Mouse (Mus musculus): ENCODE results near the gene Impad1. TPM values are rescaled to one million over a fixed set of nuclear protein-coding genes. Genes with fewer than 3 reads are reported as not detected.

The Impad1 gene
- 41.0 and 42.2 TPM in 2 replicates for polyA plus RNA-seq (2015; fragmentation: Nextera tagmentation; extraction: Ambion mirVana)

DNA sequence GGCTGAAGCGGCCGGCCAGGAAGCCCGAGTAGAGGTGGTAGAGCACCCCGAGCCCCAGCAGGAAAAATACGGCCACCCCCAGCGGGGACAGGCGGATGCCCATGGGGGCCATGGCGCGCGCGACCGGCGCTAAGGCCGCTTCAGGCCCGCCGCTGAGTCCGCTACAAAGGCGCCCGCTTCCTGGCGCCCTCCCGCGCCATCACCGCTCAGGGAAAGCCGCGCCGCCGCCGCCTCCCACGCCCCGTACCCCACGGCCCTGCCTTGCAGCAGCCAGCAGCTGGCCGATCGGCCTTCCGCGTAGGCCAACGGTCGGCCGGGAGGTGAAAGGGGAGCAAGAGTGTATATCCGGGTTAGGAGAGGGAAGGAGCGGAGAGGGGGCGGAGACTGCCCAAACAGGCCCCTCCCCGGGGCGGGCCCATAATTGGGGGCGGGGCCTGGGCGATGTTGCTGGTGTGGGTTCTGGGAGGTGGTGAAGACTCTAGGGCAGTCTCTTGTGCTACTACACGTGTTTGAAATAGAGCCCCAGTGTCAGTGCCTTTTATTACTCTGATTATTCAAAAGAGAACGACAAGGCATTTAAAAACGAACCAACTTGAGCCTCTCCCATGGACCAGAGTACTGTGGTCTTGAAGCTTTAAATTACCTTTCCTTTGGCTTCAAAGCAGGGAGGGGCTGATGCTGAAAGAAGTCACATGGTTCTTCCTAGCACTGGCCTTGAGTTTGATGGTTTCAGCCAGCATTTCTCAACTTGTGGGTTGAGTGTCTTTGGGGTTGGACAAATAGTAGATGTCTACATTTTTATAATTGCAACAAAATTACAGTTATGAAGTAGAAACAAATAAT, at the start of gene Impad1:
Gene Impad1 (minus strand): TSS at position 364 of the 843 bp plus-strand sequence.
- Histone ChIP-seq H3K27me3 (no peaks in the 10 kb centered on the region), H3K9ac (peak within 1 kb of the TSS; percentile 94), H3K4me3 (peak within 1 kb of the TSS; percentile 84), H3K4me1 (replicated peaks) (peaks cover 24% of the 10 kb centered on the region), H3K4me2 (peak within 1 kb of the TSS; percentile 61), H3K27ac (replicated peaks) (peak within 1 kb of the TSS; percentile 87), H3K36me3 (no peaks in the 10 kb centered on the region), H3K9me3 (no peaks in the 10 kb centered on the region)
- WGBS = 1% methylated on average over 48 of the region's 48 CpGs
- ATAC-seq (ENCODE audit: low FRiP score, low read depth) = peak; percentile 98

DNA sequence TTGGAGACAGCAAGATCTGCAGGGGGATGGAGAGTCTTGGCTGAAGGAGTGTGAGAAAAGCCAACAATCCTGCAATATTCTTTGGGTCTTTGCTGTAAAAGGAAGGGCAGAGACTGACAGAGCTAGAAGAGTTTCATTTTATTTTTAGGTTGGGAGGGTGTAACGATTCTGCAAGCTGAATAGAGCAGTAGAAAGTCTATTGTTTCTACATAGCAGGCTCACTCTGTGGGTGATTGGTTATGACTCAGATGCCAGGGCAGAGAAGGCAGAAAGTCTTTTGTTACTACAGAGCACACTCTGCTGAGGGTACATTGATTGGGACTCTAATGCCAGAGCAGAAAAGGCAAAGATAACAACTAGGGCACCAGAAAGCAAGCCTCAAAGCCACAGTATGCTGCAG, 47.0 kb upstream of the Impad1 start:
- Histone ChIP-seq H3K4me2 (no peak overlapping the region), H3K36me3 (no peaks in the 10 kb centered on the region), H3K4me1 (replicated peaks) (no peaks in the 10 kb centered on the region), H3K9ac (no peak overlapping the region), H3K9me3 (no peaks in the 10 kb centered on the region), H3K27ac (replicated peaks) (no peak overlapping the region), H3K27me3 (no peaks in the 10 kb centered on the region), H3K4me3 (no peak overlapping the region)
- ATAC-seq (ENCODE audit: low FRiP score, low read depth) = no peak
- 25% methylated on average over 1 of the region's 1 CpGs for WGBS

DNA sequence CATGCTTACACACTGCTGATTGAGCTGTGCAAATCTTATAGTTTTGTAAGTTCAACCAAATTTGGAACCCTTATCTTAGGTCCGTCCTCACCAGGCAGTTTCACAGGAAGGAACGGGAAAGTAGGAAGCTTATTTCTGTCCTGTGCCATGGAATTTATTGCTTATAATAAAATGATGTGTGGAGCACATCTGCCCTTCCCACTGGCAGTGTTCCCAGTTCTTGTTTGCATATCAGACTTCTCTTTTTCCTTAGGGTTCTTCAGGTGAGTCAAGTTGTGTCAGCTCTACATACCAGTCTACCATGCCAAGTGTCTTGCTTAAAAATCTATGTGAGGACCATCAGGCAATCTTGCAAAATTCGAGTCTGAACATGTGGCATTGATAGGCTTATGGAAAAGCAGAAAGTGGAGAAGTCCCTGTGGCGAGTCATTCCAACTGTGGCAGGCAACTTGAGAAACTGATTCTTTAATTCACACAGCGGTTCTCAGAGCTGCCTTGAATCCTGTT, 40.7 kb upstream of the Impad1 start:
- whole genome bisulfite sequencing = 84% methylated on average over 5 of the region's 5 CpGs
- H3K4me3 ChIP-seq = no peak overlapping the region
- no peak overlapping the region for H3K9ac ChIP-seq

DNA sequence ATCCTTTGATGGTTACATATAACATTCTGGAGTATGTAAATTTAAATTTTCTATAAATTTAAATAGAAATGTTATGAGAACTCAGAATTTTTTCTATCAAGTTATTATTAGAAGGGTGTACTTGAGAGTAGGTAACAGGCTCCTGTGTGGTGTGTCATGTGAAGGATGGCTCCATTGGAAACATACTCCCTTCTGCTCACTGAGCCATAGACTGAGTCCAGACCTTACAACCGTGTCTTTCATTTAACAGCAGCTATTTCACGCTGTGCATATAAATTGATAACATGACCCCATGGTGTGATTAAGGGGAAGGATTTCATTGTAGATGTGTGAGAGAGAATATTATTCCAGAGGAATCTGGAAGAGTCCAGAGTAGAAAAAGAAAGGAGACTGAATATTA, 35.0 kb upstream of the Impad1 start:
- 37% methylated on average over 2 of the region's 2 CpGs for WGBS
- Histone ChIP-seq H3K4me2 (no peak overlapping the region), H3K27me3 (no peaks in the 10 kb centered on the region), H3K9ac (no peak overlapping the region), H3K4me3 (no peak overlapping the region), H3K4me1 (replicated peaks) (no peaks in the 10 kb centered on the region), H3K36me3 (no peaks in the 10 kb centered on the region), H3K27ac (replicated peaks) (no peak overlapping the region), H3K9me3 (no peaks in the 10 kb centered on the region)
- ATAC-seq (ENCODE audit: low FRiP score, low read depth) = no peak

More for the DNA sequence above, 40.7 kb upstream of the Impad1 start:
- H3K27me3 ChIP-seq = no peaks in the 10 kb centered on the region
- H3K9me3 ChIP-seq = no peaks in the 10 kb centered on the region
- no peak overlapping the region for H3K4me2 ChIP-seq
- no peak overlapping the region for H3K27ac ChIP-seq (replicated peaks)
- no peaks in the 10 kb centered on the region for H3K4me1 ChIP-seq (replicated peaks)
- no peaks in the 10 kb centered on the region for H3K36me3 ChIP-seq
- no peak for ATAC-seq (ENCODE audit: low FRiP score, low read depth)

DNA sequence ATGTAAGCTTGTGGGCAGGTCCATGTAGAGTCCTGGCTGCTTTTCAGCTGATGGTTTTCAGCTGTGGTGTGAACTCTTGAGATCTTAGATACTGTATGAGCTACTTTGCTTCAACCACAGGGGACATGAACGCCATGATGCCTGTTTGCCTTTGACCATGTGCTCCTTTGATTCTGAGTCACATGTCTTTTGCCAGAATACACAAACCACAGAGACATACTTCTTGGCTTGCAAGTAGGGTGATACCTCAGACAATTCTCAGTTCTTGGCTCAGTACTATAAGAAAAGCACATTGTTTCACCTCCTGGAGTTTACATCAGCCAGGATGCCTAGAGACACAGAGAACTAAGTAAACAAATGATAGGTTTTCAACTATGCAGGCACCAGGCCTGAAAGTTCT, 29.0 kb upstream of the Impad1 start:
- Histone ChIP-seq H3K27ac (replicated peaks) (no peak overlapping the region), H3K4me3 (no peak overlapping the region), H3K4me1 (replicated peaks) (no peaks in the 10 kb centered on the region), H3K9ac (no peak overlapping the region), H3K9me3 (no peaks in the 10 kb centered on the region), H3K27me3 (no peaks in the 10 kb centered on the region), H3K4me2 (no peak overlapping the region), H3K36me3 (no peaks in the 10 kb centered on the region)
- WGBS = 78% methylated on average over 1 of the region's 1 CpGs
- no peak for ATAC-seq (ENCODE audit: low FRiP score, low read depth)

DNA sequence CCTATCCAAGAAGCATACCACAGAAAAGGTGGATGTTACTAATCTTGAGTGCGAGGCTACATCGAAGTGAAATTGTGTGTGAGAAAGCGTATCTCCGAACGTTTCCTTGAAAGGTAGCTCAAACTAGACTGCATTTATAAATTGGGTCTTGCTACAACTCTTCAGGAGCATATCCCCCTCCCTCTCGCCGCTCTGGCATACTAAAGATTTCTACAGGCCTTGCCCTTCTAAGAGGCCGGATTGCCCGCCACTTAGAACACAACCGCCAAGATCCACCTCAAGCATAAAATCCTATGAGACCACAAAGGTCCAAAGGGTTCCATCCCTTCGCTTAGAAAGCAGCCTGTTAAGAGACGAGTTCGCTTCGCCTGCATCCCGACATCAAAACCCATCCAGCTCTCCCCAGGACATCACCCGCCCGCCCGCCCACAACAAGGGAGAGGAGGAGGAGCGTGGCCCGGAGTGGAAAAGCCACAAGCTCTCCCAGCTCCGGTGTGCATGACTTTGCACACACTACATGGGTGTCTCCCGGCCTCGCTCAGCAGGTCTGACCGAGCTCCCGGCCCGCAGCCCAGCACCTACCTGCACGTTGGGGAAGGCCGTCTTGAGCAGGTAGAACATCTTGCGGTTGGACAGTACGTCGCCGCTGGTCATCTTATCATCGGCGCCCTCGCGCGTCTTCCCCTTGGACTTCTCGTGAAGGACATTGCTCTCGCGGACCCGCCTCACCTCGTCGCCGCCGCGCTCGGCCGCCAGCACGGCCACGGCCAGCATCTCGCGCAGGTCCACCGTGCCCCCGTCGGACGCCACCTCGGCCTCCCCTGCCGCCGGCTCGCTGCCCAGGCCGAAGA, 789 bp downstream of the Impad1 start:
- Histone ChIP-seq H3K4me3 (peak overlapping the region; percentile 84), H3K4me2 (peak overlapping the region; percentile 61), H3K9ac (peak overlapping the region; percentile 94), H3K27me3 (no peaks in the 10 kb centered on the region), H3K27ac (replicated peaks) (peak overlapping the region; percentile 87), H3K36me3 (peaks cover 3% of the 10 kb centered on the region; the same call in 1 of the 2 replicates), H3K4me1 (replicated peaks) (peaks cover 24% of the 10 kb centered on the region), H3K9me3 (no peaks in the 10 kb centered on the region)
- peak; percentile 76 for ATAC-seq (ENCODE audit: low FRiP score, low read depth)
- 1% methylated on average over 61 of the region's 61 CpGs for WGBS

DNA sequence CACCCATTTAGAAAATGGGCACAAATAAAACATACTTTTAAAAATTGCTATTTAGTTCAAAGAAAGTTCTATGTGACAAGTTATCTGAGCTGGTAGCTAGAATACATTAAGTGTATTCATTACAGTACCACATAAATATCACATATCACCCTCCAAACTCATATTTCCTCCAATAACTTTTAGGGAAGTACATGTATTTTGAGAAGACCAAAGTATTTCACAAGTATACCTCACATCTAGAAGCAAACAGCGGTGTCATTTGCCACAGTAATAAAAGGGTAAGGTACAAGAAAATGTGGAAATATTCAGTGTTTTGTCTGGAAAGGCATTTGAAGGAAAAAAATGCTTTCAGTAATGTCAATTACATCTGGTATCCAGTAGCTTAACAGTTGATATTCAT, 2.0 kb downstream of the Impad1 start:
- Histone ChIP-seq H3K9ac (peak overlapping the region; percentile 94), H3K27ac (replicated peaks) (no peak overlapping the region), H3K4me2 (peak overlapping the region; percentile 61), H3K4me1 (replicated peaks) (peaks cover 24% of the 10 kb centered on the region), H3K27me3 (no peaks in the 10 kb centered on the region), H3K4me3 (peak overlapping the region; percentile 84), H3K36me3 (peaks cover 7% of the 10 kb centered on the region; the same call in 1 of the 2 replicates), H3K9me3 (no peaks in the 10 kb centered on the region)
- ATAC-seq (ENCODE audit: low FRiP score, low read depth) = no peak
- 96% methylated on average over 1 of the region's 1 CpGs for WGBS

DNA sequence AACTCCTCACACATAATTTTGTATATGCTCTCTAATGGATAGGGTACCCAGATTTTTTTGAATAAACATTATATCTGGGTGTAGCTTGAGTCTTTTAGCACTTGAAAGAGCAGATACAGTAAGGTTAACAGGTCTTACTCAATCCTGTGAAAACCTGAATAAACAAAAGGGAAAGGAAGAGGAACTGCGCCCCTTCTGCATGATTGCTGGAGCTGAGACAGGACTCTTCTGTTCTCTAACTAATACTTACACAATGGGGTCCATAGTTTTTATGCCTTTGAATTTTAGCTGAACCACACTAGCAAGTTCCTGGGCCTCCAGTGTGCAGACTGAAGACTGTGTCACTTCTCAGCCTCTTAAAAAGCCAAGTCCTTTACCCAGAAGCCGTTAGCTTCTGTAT, 8.0 kb downstream of the Impad1 start:
- Histone ChIP-seq H3K4me3 (no peak overlapping the region), H3K36me3 (peaks cover 11% of the 10 kb centered on the region; the same call in 1 of the 2 replicates), H3K9ac (no peak overlapping the region), H3K9me3 (0 out of 2 replicates have a peak, but pooled peaks cover 4% of the 10 kb centered on the region), H3K4me1 (replicated peaks) (peaks cover 6% of the 10 kb centered on the region; the same call in 1 of the 2 replicates), H3K27ac (replicated peaks) (no peak overlapping the region), H3K27me3 (no peaks in the 10 kb centered on the region), H3K4me2 (no peak overlapping the region)
- 87% methylated on average over 2 of the region's 2 CpGs for WGBS
- no peak for ATAC-seq (ENCODE audit: low FRiP score, low read depth)

DNA sequence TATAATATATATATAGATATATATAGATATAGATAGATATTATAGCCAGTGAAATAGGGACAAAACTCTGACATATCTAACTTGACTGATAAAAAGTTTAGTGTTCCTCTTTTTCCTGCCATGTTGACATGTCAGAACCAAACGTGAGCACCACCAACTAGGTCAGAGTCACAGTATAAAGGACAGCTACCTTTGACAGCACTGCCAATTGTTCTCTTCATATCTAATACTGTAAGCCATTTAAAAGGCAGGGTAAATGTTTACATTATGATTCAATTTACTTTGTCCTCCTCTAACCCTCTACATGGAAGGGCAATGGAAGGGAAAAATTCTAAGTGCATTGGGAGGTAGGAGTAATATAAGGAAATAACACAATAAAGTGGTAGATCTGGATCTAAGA, 8.8 kb downstream of the Impad1 start:
- WGBS = 85% methylated on average over 1 of the region's 1 CpGs
- H3K4me1 ChIP-seq (replicated peaks) = no peaks in the 10 kb centered on the region
- no peaks in the 10 kb centered on the region for H3K27me3 ChIP-seq
- H3K27ac ChIP-seq (replicated peaks) = no peak overlapping the region
- H3K4me2 ChIP-seq = no peak overlapping the region
- no peak overlapping the region for H3K9ac ChIP-seq
- ATAC-seq (ENCODE audit: low FRiP score, low read depth) = no peak
- H3K9me3 ChIP-seq = 0 out of 2 replicates have a peak, but pooled peaks cover 4% of the 10 kb centered on the region
- peaks cover 11% of the 10 kb centered on the region; the same call in 1 of the 2 replicates for H3K36me3 ChIP-seq
- H3K4me3 ChIP-seq = no peak overlapping the region

DNA sequence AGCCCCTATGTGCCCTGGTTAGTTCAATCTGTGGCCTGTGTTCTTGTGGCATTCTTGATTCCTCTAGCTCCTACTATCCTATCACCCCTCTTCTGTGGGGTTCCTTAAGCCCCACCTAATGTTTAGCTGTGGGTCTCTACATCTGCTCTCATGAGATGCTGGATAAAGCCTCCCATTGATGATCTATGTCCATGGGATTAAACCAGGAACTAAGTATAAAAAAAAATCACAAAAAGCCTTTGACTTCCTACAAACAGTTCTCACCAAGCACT, 9.5 kb downstream of the Impad1 start:
- Histone ChIP-seq H3K36me3 (peaks cover 11% of the 10 kb centered on the region; the same call in 1 of the 2 replicates), H3K9ac (no peak overlapping the region), H3K4me2 (no peak overlapping the region), H3K4me1 (replicated peaks) (no peaks in the 10 kb centered on the region), H3K9me3 (0 out of 2 replicates have a peak, but pooled peaks cover 4% of the 10 kb centered on the region), H3K27me3 (no peaks in the 10 kb centered on the region), H3K4me3 (no peak overlapping the region), H3K27ac (replicated peaks) (no peak overlapping the region)
- ATAC-seq (ENCODE audit: low FRiP score, low read depth) = no peak

DNA sequence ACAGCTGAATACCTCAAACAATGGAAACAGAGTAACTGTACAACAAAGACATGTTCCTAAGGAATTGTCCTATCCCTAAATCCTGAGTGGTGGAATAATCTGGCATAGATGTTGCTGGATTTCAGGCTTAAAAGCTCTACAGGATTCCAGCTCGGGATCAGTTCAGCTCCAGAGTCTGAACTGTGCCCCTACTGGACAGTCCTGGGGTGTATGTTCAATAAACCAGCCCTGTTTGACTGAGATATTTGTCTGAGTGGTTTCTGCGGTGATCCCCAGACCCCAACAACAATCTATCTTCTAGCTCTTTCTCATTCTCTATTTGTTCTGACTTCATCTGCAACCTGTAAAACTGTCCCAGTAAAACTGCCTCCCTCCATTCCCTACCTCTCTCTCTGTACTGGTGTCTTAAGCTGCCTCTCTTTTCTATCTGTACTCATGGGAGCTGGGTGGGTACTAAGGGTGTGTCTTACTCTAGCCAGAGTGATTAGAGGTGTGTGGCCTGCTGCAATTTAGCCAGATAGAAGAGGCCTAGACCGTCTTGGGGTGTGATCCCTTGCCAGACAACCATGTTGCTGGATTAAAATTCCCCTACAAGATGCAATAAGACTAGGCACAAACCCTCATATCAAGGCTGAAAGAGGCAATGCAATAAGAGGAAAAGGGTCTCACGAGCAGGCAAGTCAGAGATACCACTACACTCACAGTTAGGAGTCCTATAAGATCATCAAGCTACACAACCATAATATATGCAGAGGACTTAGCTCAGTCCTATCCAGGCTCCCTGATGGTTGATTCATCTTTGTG, 10.1 kb downstream of the Impad1 start:
- H3K36me3 ChIP-seq = peaks cover 11% of the 10 kb centered on the region; the same call in 1 of the 2 replicates
- no peak overlapping the region for H3K9ac ChIP-seq
- no peak overlapping the region for H3K4me2 ChIP-seq
- no peaks in the 10 kb centered on the region for H3K27me3 ChIP-seq
- no peak overlapping the region for H3K4me3 ChIP-seq
- H3K9me3 ChIP-seq = 0 out of 2 replicates have a peak, but pooled peaks cover 4% of the 10 kb centered on the region
- H3K4me1 ChIP-seq (replicated peaks) = no peaks in the 10 kb centered on the region
- ATAC-seq (ENCODE audit: low FRiP score, low read depth) = no peak
- WGBS = over 99% methylated on average over 4 of the region's 4 CpGs
- no peak overlapping the region for H3K27ac ChIP-seq (replicated peaks)

All from hindbrain, embryonic 15.5 days (tissue).